Mouse (Mus musculus): Measurements from ENCODE around the gene Mum1. TPM values are rescaled to one million over a fixed set of nuclear protein-coding genes. Genes with fewer than 3 reads are reported as not detected.

Mum1 gene
- 23.8 and 29.9 TPM in 2 replicates for total RNA-seq (2021)
- long read RNA-seq, experiment 1, transcript Mum1-201 (14 exons, 2,640 nt) = major isoform, 18 of 49 reads
- long read RNA-seq, experiment 1, partial matches to known transcripts = 10 of 49 reads
- long read RNA-seq, experiment 1, other reads (novel, unspliced or antisense) = 19 of 49 reads
- long read RNA-seq, experiment 2, transcript Mum1-201 (14 exons, 2,640 nt) = major isoform, 7 of 23 reads
- long read RNA-seq, experiment 2, partial matches to known transcripts = 9 of 23 reads
- long read RNA-seq, experiment 2, other reads (novel, unspliced or antisense) = 7 of 23 reads

DNA sequence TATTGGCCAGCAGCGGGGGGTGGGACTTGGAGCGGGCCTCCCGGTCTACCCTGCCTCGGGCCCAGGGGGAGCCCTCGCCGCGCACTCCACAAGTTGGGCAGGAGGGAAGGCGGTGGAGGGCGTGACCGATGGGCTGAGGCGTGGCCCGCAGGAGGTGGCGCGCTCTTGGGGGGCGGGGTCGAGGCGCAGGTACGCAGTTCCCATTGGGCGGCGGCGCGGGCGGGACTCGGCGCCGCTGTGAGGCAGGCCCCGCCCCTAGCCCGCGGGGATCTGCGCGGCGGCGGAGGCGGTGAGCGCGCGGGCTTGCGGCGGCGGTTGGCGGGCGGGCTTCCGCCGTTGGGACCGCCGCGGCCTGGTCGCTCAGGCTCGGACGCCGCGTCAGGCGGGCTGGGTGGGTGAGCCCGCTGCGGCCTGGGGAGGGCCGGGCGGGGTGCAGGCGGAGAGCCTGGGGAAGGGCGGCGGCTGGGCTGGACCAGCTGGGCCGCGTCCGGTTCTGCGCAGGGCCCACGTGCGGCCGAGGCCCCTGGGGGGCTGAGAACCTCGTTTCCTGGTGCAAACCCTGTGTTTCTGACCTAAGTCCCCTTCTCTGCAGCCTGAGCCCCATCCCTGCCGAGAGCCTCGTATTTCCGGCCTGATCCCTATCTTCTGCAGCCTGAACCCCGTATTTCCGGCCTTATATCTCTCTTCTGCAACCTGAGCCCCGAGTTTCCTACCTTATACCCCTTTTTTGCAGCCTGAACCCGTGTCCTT, at the start of gene Mum1:
Gene Mum1 (plus strand): TSS at position 19 of the 750 bp plus-strand sequence.
- peak; percentile 100 for DNase-seq

DNA sequence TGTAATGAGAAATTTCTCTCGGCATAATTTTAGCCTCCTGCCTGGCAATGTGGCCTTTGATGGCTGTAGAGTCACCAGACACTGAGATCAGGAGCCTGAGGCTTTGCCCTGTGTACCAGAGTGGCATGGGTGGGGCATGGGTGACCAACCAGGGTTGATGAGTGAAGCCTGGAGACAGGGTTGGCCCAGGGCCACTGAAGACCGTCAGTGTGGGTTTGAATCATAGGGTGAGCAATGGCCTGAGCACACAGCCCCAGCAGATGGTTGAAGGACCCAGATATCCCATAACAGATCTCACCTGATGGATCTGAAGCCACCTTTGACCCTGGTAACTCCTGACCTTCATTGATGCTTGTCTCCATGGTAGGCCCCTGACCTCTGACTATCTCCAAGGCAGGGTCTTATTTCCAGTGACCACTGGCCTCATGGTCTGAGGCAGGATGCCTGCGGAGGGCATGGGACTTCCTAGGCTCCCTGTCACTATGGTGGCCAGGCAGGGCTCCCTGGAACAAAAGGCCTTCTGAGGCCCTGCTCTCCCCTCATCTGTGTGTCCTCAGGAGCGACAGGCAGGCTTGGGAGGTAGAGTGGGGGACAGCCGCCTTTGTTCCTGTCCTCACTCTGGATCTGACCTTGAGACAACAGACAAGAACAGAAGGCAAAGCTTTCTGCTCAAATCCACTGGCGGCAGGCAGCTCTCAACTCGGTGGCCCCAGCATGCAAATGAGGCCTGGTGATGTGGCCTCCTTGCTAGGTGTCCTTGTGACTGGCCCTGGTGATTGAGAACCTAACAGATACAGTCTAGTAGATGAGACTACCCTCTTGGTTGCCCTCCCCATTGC, 48.6 kb upstream of the Mum1 start:
- DNase-seq = peak; percentile 88

DNA sequence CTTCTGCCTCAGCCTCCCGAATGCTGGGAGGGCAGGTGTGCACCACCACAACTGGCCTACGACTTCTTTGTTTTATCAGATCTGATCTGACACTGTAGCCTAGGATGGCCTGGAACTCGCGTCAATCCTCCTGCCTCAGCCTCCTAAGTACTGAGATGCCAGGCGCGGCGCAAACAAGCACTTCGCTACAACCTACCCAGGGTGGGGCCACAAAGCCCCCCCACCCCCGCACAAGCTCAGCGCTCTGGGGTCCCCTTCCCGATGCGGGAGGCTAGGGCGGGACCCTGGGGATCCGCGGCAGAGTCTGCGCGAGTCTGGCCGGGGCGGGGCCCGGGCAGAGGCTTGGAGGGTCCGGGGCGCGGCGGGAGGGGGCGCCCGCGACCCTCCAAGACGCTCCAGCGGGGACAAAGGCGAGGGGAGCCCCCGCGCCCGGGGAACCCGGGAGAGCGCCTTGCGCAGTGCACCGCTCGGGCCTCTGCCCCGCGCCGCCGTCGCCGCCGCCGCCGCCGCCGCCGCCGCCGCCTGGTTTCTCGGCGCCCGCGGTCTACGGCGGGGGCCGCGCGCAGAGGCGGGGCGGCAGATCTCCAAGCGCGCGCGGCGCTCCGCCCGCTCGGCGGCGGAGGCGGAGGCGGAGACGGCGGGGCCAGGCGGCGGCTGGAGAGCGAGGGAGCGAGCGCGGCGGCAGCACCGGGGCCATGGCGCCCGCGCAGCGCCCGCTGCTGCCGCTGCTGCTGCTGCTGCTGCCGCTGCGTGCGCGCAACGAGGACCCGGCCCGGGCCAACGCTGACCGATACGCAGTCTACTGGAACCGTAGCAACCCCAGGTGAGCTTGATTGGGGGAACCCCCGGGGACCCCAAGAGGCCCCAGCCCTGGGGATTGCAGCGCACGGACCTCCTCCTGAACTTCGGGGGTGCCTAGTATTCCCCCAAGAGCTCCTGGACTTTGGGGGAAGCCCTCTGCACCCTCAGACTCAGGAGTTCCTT, 46.9 kb upstream of the Mum1 start, which contains the start of gene Efna2:
Gene Efna2 (plus strand): TSS at position 415 of the 984 bp plus-strand sequence.
- peak; percentile 72 for DNase-seq

DNA sequence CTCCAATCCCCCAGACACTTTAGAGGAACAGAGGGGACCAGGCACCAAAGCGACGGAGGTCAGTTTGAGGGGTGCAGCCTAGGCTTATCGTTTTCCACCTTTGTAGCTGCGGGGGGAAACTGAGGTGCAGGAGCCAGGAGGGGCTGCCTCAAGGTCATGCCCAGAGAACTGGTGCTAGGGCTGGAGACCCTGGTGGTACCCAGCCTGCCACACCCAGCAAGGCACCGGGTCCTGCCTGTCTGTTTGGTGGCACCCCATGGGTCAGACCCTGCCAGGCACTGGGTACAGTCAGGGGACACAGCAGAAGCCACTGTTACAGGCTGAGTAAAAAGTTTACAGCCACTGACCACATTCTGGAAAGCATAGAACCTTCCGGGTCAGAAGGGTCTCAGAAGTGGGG, 45.9 kb upstream of the Mum1 start:
- no peak for DNase-seq

DNA sequence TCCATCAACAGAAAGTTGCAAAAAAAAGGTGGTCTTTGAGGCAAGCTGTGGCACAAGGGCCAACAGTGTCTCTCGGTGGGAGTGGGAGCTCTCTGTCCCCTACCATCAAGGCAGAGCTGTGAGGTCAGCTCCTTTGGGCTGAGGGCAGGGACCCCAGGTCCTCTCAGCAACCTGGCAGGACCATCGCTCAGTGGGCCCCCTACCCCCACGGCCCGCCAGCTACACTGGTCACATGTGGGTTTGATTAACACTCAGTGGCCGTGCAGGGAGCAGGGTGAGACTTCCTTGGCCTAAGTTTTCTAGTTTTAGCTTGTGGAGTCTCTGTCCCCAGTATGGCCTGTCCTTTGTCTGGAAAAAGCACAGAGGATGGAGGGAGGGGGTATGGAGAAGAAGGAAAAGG, 45.4 kb upstream of the Mum1 start:
- no peak for DNase-seq

DNA sequence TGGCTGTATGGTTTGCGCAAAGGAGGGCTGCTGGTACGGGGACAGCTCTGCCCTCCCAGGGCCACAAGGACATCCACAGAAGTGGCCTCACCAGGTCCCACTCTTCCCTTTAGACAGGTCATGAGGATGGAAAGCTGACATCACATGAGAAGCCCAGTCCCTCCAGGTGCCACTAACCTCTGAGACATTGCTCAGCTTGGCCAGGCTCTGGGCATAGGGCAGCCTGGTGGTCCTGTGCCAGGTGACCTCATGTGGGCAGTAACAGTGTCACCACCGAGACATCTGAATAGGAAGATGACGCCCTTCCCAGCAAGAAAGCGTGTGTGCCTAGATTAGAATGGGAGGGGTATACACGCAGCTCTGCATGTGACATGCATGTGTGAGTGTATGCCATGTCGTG, 43.7 kb upstream of the Mum1 start:
- DNase-seq = no peak

DNA sequence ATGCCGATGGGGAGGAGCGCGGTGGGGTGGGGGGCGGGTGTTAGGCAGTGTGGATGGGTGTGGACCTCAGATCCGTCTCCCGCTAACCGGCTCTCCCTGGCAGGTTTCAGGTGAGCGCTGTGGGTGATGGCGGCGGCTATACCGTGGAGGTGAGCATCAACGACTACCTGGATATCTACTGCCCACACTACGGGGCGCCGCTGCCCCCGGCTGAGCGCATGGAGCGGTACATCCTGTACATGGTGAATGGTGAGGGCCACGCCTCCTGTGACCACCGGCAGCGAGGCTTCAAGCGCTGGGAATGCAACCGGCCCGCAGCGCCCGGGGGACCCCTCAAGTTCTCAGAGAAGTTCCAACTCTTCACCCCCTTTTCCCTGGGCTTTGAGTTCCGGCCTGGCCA, 39.6 kb upstream of the Mum1 start:
- DNase-seq = no peak

DNA sequence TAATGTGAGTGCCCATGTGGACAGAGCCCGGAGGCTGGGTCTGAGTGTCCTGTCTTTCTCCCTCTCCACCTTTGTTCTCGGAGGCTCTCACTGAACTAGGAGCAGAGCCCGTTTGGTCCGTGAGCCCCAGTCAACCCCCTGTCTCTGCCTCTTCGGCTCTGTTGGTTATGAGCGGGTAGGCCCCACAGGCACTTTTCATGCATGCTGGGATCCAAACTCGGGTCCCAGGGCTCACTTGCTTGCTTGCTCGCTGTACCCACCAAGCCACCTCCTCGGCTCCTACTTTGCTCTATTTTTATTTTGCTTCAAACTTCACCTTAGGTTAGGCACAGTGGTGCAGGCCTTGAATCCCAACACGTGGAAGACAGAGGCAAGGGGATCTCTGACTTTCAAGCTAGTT, 38.5 kb upstream of the Mum1 start:
- DNase-seq = no peak

DNA sequence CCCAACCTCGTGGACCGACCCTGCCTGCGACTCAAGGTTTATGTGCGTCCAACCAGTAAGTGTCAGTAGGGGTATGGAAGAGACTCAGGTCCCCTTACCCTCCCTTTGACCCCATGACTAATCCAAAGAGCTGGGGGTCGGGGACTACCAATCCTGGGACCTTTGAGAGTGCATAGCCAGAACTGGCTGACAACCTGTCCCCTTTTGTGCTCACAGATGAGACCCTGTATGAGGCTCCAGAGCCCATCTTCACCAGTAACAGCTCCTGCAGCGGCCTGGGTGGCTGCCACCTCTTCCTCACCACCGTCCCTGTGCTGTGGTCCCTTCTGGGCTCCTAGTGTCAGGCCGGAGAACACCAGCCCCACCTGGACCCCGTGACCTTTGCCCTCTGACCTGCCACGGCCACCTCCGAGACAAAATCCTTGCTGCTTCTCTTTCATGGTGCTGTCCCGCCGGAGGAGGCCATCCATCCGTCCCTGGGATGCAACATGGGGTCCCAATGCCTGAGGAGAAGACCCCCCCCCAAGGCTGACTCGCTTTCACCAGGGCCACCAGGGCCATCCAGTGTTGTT, 37.7 kb upstream of the Mum1 start:
- no peak for DNase-seq

DNA sequence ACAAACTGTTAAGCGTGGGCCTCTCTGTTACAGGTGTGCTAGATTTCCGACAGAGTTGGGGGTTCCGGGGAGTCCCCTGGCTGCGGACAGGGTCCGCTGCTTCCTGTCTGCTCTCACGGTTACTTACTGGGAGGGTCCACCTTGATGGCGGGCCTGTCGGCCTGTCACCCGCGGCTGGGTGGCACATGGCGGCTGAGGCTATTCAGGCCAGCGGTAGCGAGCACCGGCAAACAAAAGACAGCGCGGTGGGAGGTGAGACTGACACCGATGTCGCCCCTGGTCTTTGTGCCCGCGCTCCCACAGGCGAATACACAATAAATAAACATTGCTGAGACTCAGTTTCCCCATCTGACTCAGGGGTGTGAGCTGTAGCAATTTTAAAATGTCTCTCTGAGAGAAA, 36.2 kb upstream of the Mum1 start:
- no peak for DNase-seq

DNA sequence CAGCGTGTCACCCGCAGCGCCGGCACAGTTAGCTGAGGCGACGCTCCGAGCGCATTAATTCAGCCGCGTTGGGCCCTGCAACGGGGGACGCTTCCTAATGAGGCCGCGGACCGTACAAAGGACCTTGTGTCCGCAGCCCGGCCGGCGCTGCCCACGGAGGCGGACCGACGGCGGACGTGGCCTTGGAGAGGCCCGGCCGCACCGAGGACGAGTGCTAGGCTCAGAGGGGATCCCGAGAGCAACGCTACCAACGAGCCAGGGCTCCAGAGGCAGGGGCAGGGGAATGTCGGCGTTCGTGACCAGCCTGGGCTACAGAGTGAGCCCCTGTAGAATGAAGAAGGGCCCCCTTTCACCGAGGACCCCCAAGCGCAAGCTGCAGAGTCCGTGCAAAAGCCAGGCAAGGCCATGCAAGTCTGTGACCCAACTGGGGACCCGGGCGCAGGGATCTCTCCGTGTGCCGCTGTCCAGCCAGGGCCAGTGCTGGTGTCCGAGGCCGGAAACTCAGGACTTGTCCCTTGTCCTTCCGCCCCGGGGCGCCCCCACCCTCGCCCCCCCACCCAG, 35.7 kb upstream of the Mum1 start:
- peak; percentile 74 for DNase-seq

DNA sequence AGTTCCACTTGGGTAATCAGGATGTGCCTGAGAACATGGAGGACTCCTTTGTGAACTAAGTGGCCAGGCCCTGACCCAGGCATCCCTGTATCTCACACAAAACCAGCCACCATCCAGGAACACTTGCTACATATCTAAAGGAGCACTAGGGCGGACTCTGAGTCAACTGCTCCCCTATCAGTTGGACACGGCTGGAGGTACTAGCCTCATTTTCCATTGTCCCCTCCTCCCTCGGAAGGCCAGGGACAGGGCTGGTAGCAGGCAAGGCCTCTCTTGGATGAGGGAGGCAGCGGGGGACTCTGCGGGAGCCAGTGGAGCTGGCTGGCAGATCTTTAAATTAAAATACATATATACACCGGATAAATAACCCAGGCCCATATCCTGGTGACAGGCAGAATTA, 32.3 kb upstream of the Mum1 start:
- DNase-seq = no peak

DNA sequence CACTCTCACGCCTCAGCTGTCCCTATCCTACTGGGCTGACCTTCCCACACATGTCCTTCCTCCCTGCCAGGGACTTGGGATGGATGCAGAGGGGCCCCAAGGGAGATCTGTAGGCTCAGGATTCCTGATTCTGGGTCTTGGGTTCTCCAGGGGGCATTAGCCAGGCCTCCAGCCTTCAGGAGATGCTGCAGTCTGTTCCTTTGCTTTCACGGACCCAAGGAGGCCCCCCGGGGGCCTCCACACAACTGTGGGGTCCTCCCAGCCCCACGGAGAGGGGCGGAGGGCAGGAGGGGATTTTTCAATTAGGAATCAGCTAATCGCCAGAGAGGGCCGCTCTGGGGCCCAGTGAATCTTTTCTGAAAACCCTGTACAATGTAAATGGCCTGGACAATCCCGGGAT, 31.8 kb upstream of the Mum1 start:
- DNase-seq = no peak

DNA sequence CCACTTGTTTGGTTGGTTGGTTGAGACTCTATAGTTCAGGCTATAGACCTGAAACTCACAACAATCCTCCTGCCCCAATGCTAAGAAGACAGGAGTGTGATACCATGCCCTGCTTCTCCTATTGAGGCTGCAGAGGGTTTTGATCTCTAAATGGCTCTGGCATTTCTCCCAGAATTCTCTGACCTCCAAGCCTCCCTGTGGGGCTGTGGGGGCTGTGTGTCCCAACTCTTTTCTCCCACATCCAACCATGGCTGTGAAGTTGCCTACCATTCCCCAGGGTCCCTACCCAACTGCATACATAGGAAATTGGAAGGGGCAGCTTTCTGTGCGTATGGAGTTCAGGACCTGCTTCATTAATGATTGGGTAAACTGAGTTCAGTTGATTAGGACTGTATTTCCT, 30.1 kb upstream of the Mum1 start:
- peak; percentile 54 for DNase-seq

DNA sequence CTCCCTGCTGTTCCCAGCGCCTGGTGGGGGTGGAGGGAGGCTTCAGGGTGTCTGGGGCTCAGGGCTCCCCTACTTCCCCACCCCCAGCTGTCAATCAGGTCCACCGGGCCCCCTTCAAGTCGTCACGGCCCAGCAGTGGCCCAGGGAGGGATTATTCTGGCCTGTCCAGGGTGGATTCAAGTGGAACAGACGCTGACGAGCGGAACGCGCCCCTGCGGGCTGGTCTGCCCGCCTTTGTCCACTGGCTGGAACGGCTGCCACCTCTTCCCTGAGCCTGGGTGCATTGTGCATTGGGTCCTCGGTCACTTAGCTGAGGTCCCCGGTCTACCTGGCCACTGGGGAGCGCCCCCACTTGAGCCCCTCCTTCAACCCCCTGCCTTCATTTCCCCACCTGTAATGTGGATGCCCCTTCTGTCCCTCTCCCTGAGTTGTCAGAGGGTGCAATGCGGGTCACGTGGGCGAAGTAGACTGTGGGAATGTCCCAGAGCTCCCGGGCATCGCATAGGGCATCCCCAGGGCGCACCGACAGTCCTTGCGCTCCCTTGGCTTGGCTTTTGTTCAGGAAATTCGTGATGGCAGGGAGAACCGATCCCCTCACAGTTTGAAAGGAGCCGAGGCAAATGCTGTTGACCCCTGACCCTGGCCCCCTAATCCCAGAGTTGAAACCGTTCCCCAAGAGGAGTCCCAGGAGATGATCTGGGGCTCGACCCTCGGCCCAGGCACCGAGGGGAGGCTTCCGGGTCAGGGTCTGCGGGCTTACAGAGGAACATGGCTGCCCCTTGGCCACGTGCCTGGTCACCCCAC, 29.3 kb upstream of the Mum1 start:
- no peak for DNase-seq

DNA sequence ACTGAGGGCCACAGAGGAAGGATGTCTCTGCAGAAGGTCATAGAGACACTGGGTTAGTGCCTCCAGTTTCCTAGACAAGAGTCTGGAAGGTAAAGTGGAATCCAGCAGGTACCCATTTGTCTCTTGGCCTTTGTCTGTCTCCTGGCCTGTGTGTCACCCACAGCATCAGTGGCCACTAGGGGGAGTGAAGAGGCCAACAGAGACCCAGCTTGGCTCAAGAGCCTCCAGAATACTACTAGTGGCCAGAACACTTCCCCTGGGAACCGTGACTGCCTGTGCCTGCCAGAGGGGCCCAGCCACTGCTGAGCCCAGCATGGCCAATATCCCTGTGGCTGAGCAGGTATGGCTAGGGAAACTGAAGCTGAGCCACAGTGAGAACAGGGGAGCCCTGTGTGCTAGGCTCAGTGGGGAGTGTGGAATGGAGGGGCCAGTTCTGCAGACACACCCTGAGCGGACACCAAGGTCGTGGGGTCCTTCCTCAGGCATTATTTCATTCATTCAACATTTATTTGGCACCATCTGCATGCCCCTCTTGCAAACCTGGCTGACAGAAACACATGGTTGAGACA, 26.7 kb upstream of the Mum1 start:
- peak; percentile 92 for DNase-seq

DNA sequence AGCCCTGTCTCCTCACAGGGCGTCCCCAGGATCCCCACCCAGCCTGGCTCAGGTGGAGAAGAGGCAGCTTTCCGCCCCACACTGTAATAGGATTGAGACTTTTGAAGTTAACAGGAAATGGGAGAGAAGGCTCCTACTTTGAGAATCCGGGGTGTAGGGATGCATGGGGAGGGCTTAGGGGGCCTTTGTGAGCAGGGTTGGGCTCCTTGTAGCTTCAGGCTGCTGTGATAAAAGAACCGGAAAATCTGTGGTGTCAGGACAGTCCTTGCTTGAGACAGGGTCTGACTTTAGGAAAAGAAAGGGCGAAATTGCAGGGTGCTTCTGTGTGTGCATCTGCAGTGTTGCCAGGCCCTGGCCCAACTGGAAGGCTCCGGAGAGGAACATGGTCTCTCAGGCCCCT, 25.7 kb upstream of the Mum1 start:
- DNase-seq = no peak

DNA sequence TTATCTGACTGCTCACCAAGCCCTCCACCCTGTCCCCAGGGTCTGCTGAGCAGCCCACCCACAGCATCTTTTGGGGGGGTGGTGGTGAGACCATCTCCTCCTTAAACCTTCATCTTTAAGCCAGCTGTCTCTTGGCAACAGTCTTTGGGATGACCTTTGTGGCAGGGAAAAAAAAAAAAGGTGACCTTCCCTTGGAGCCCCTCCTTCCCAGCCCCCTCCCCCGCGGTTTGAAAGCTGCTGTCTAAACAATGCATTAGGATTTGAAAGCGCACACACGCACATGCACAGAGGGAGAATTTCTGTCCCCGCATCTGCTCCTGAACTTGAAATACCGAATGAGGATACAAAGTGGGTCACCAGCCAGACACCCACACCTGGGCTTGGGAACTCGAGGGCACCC, 22.2 kb upstream of the Mum1 start:
- DNase-seq = no peak

DNA sequence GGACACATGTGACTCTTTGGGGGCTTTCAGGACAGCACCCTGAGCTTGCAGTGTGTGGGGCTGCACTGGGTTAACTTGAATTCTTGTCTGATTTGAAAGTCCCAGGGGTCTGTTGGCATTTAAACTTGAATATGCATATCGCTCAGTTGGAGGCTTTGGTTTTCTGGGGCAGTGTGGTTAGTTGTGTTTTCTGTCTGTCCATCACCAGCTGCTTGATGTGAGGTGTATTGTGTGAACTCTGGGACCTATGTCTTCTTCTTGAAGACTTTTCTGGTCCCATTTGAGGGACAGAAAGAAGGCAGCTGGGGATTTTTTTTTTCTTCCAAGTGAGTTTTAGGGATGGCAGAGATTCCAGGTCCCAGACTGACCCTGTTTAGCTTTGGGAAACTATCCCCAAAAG, 19.0 kb upstream of the Mum1 start:
- no peak for DNase-seq

DNA sequence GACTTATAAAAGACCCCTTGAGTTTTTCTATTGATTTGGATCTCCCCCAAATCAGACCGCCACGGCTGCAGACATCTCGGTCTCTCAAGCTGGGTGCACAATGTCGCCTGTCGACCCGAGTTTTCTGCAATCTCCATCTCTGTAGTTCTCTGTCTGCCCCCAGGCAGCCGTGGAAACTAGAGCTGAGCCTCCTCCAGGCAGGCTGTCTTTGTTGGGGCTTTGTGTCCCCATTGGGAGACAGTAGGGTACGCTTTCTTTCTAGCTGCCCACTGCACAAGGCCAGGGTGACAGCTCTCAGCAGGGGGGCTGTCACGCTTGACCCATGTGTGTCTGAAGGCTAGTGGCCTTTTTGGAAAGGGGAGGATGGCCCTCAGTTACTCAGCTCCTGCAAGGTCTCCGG, 18.6 kb upstream of the Mum1 start:
- DNase-seq = no peak

All from adrenal gland, postnatal 14 days (tissue).